Mouse (Mus musculus): ENCODE measurements at regions not wholly inside any gene's neighbourhood (a gene's known extent, or its start where the extent isn't known, plus 50 kb on each side); places are given as distances from the start of the nearest gene placed in this dataset.
"Not testable (repeated sequence)": the region's sequence is repeated elsewhere in the genome, so short reads cannot be mapped to it uniquely, and the experiment has no call there.

GRCm38 (mm10) chr1:185940511-185940910 is 176.6 kb downstream of the Lyplal1 start:
- no peaks in the 10 kb centered on the region for H3K4me1 ChIP-seq
- 72% methylated on average over 1 of the region's 1 CpGs for WGBS
- H3K27ac ChIP-seq = no peak overlapping the region
- H3K36me3 ChIP-seq (replicated peaks) = no peaks in the 10 kb centered on the region
- H3K9me3 ChIP-seq = no peaks in the 10 kb centered on the region
- no peak for DNase-seq (ENCODE audit: extremely low spot score, low spot score)
- H3K4me3 ChIP-seq = no peak overlapping the region
- H3K27me3 ChIP-seq (ENCODE audit: poor library complexity, severe bottlenecking) = no peaks in the 10 kb centered on the region

- DNase-seq (ENCODE audit: extremely low spot score, low spot score) = no peak
- 86% methylated on average over 1 of the region's 1 CpGs for WGBS
- H3K27me3 ChIP-seq (ENCODE audit: poor library complexity, severe bottlenecking) = no peaks in the 10 kb centered on the region
- H3K9me3 ChIP-seq = no peaks in the 10 kb centered on the region
- no peaks in the 10 kb centered on the region for H3K36me3 ChIP-seq (replicated peaks)
- no peak overlapping the region for H3K27ac ChIP-seq
- no peak overlapping the region for H3K4me3 ChIP-seq
- no peaks in the 10 kb centered on the region for H3K4me1 ChIP-seq
Measured at GRCm38 (mm10) chr1:185951163-185951562, 165.9 kb downstream of the Lyplal1 start.

GRCm38 (mm10) chr1:185955821-185956220 is 161.3 kb downstream of the Lyplal1 start:
- not testable (repeated sequence) for H3K4me3 ChIP-seq; H3K36me3 ChIP-seq (replicated peaks); H3K4me1 ChIP-seq; H3K9me3 ChIP-seq; H3K27ac ChIP-seq; DNase-seq (ENCODE audit: extremely low spot score, low spot score); H3K27me3 ChIP-seq (ENCODE audit: poor library complexity, severe bottlenecking)
- WGBS = 18% methylated on average over 1 of the region's 1 CpGs

- H3K36me3 ChIP-seq (replicated peaks) = no peaks in the 10 kb centered on the region
- 90% methylated on average over 3 of the region's 3 CpGs for WGBS
- no peaks in the 10 kb centered on the region for H3K9me3 ChIP-seq
- DNase-seq (ENCODE audit: extremely low spot score, low spot score) = no peak
- H3K4me1 ChIP-seq = peaks cover 5% of the 10 kb centered on the region
- no peak overlapping the region for H3K27ac ChIP-seq
- H3K27me3 ChIP-seq (ENCODE audit: poor library complexity, severe bottlenecking) = no peaks in the 10 kb centered on the region
- no peak overlapping the region for H3K4me3 ChIP-seq
Measured at GRCm38 (mm10) chr1:185957557-185957956, 159.6 kb downstream of the Lyplal1 start.

GRCm38 (mm10) chr1:185958276-185958675 is 158.8 kb downstream of the Lyplal1 start:
- no peak for DNase-seq (ENCODE audit: extremely low spot score, low spot score)
- 68% methylated on average over 10 of the region's 10 CpGs for WGBS

GRCm38 (mm10) chr1:185962606-185963005 is 154.5 kb downstream of the Lyplal1 start:
- DNase-seq (ENCODE audit: extremely low spot score, low spot score) = no peak
- Histone ChIP-seq H3K4me1 (peaks cover 5% of the 10 kb centered on the region), H3K27me3 (ENCODE audit: poor library complexity, severe bottlenecking) (no peaks in the 10 kb centered on the region), H3K27ac (no peak overlapping the region), H3K9me3 (no peaks in the 10 kb centered on the region), H3K36me3 (replicated peaks) (no peaks in the 10 kb centered on the region), H3K4me3 (no peak overlapping the region)
- WGBS = 96% methylated on average over 3 of the region's 3 CpGs

More at GRCm38 (mm10) chr1:185958276-185958675, 158.8 kb downstream of the Lyplal1 start:
- Histone ChIP-seq H3K4me1 (peaks cover 5% of the 10 kb centered on the region), H3K9me3 (no peaks in the 10 kb centered on the region), H3K27me3 (ENCODE audit: poor library complexity, severe bottlenecking) (no peaks in the 10 kb centered on the region), H3K4me3 (no peak overlapping the region), H3K36me3 (replicated peaks) (no peaks in the 10 kb centered on the region), H3K27ac (no peak overlapping the region)

GRCm38 (mm10) chr1:185963773-185964172 is 153.3 kb downstream of the Lyplal1 start:
- Histone ChIP-seq H3K9me3 (no peaks in the 10 kb centered on the region), H3K27ac (no peak overlapping the region), H3K4me3 (no peak overlapping the region), H3K4me1 (no peaks in the 10 kb centered on the region), H3K36me3 (replicated peaks) (no peaks in the 10 kb centered on the region), H3K27me3 (ENCODE audit: poor library complexity, severe bottlenecking) (no peaks in the 10 kb centered on the region)
- no peak for DNase-seq (ENCODE audit: extremely low spot score, low spot score)
- WGBS = 96% methylated on average over 2 of the region's 2 CpGs

GRCm38 (mm10) chr1:185964426-185964825 is 152.7 kb downstream of the Lyplal1 start:
- Histone ChIP-seq H3K4me3 (no peak overlapping the region), H3K36me3 (replicated peaks) (no peaks in the 10 kb centered on the region), H3K9me3 (no peaks in the 10 kb centered on the region), H3K27me3 (ENCODE audit: poor library complexity, severe bottlenecking) (no peaks in the 10 kb centered on the region), H3K27ac (no peak overlapping the region), H3K4me1 (no peaks in the 10 kb centered on the region)
- WGBS = 90% methylated on average over 6 of the region's 6 CpGs
- no peak for DNase-seq (ENCODE audit: extremely low spot score, low spot score)

GRCm38 (mm10) chr1:185967227-185967626 is 149.9 kb downstream of the Lyplal1 start:
- Histone ChIP-seq H3K27me3 (ENCODE audit: poor library complexity, severe bottlenecking) (no peaks in the 10 kb centered on the region), H3K4me3 (no peak overlapping the region), H3K27ac (no peak overlapping the region), H3K4me1 (no peaks in the 10 kb centered on the region), H3K36me3 (replicated peaks) (no peaks in the 10 kb centered on the region), H3K9me3 (no peaks in the 10 kb centered on the region)
- WGBS = 91% methylated on average over 4 of the region's 4 CpGs
- DNase-seq (ENCODE audit: extremely low spot score, low spot score) = no peak

GRCm38 (mm10) chr1:185967816-185968215 is 149.3 kb downstream of the Lyplal1 start:
- H3K4me1 ChIP-seq = no peaks in the 10 kb centered on the region
- no peaks in the 10 kb centered on the region for H3K36me3 ChIP-seq (replicated peaks)
- no peak overlapping the region for H3K4me3 ChIP-seq
- no peaks in the 10 kb centered on the region for H3K9me3 ChIP-seq
- H3K27me3 ChIP-seq (ENCODE audit: poor library complexity, severe bottlenecking) = no peaks in the 10 kb centered on the region
- H3K27ac ChIP-seq = no peak overlapping the region
- 89% methylated on average over 6 of the region's 6 CpGs for WGBS
- no peak for DNase-seq (ENCODE audit: extremely low spot score, low spot score)

- Histone ChIP-seq H3K27ac (no peak overlapping the region), H3K4me1 (no peaks in the 10 kb centered on the region), H3K4me3 (no peak overlapping the region), H3K36me3 (replicated peaks) (no peaks in the 10 kb centered on the region), H3K9me3 (no peaks in the 10 kb centered on the region), H3K27me3 (ENCODE audit: poor library complexity, severe bottlenecking) (no peaks in the 10 kb centered on the region)
- WGBS = 88% methylated on average over 3 of the region's 3 CpGs
- DNase-seq (ENCODE audit: extremely low spot score, low spot score) = no peak
Measured at GRCm38 (mm10) chr1:185968642-185969041, 148.5 kb downstream of the Lyplal1 start.

- Histone ChIP-seq H3K4me3 (no peak overlapping the region), H3K27ac (no peak overlapping the region), H3K9me3 (no peaks in the 10 kb centered on the region), H3K4me1 (no peaks in the 10 kb centered on the region), H3K36me3 (replicated peaks) (no peaks in the 10 kb centered on the region), H3K27me3 (ENCODE audit: poor library complexity, severe bottlenecking) (no peaks in the 10 kb centered on the region)
- 42% methylated on average over 2 of the region's 2 CpGs for WGBS
- DNase-seq (ENCODE audit: extremely low spot score, low spot score) = no peak
Measured at GRCm38 (mm10) chr1:185969231-185969630, 147.9 kb downstream of the Lyplal1 start.

- H3K27me3 ChIP-seq (ENCODE audit: poor library complexity, severe bottlenecking) = no peaks in the 10 kb centered on the region
- H3K9me3 ChIP-seq = no peaks in the 10 kb centered on the region
- no peaks in the 10 kb centered on the region for H3K36me3 ChIP-seq (replicated peaks)
- WGBS = 84% methylated on average over 2 of the region's 2 CpGs
- H3K27ac ChIP-seq = no peak overlapping the region
- no peaks in the 10 kb centered on the region for H3K4me1 ChIP-seq
- H3K4me3 ChIP-seq = no peak overlapping the region
- no peak for DNase-seq (ENCODE audit: extremely low spot score, low spot score)
Measured at GRCm38 (mm10) chr1:185977075-185977474, 140.0 kb downstream of the Lyplal1 start.

- DNase-seq (ENCODE audit: extremely low spot score, low spot score) = no peak
- 80% methylated on average over 8 of the region's 8 CpGs for WGBS
- no peaks in the 10 kb centered on the region for H3K4me1 ChIP-seq
- no peak overlapping the region for H3K27ac ChIP-seq
- H3K36me3 ChIP-seq (replicated peaks) = no peaks in the 10 kb centered on the region
- H3K27me3 ChIP-seq (ENCODE audit: poor library complexity, severe bottlenecking) = no peaks in the 10 kb centered on the region
- H3K9me3 ChIP-seq = no peaks in the 10 kb centered on the region
- H3K4me3 ChIP-seq = no peak overlapping the region
Measured at GRCm38 (mm10) chr1:185989432-185989831, 127.7 kb downstream of the Lyplal1 start.

All from forebrain, embryonic 10.5 days (tissue).